Mouse (Mus musculus) embryo, embryonic 10.5 days (tissue): ENCODE results near the gene Asf1b.
"Not testable (repeated sequence)": the region's sequence is repeated elsewhere in the genome, so short reads cannot be mapped to it uniquely, and the experiment has no call there.

ENCODE experiments used
- DNase-seq: peaks from one replicate; pipeline ENCODE4 v3.0.0-alpha.2; 2015; ENCODE audit warnings: low spot score

The Asf1b gene

GRCm38 (mm10) chr8:83964015-83964765 lies 8.9 kb downstream of the Asf1b start:
- DNase-seq = no peak

DNA sequence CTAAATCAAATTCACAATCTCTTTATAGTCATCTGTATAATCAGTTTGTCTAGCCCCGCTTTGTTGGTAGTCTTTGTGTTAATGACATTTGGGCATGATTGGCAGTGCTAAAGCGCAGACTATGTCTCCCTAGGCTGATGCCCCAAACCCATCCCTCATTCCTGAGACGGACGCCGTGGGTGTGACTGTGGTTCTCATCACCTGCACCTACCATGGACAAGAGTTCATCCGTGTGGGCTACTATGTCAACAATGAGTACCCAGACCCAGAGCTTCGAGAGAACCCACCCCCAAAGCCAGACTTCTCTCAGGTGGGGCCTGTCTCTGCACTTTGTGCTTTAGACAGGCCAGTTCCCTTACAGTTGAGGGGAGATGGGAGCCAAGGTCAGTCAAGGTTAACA lies 12.4 kb downstream of the Asf1b start:
- no peak for DNase-seq

DNA sequence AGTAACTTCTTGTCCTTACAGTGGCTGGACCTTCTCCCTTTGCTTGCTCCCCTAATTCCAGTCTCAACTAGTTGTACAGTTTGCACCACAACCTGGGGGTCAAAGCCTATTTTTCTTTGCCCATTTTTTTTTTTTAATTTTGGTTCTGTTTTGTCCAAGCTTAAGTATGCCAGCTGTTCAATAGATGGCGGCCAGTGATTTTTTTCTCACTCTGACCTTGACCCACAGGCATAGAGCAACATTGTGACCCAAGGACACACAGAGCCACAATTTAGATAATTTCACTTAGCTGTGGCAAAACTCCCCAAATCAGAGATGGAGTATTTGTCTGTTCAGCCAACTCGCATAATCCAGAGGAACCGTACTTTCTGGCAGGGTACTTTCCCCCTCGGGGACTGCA lies 15.8 kb downstream of the Asf1b start:
- no peak for DNase-seq

DNA sequence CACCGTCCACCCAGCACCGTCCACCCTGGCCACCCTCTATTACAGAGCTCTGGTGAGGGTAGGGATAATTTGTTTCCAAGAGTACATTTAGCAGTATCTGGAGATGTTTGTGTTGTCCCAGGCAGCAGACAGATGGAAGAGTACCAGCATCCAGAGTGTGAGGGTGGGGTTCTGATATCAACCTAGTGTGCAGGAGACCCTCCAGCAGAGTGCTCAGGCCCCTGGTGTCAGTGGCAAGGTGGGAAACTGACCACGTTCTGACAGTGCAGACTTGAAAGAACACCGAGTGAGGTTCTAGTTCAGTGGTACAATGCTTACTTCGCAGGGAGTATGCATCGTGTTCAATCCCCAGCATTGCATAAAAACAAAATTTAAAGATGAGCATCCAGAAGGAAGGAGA lies 16.4 kb downstream of the Asf1b start:
- no peak for DNase-seq

GRCm38 (mm10) chr8:83972150-83973120 lies 17.1 kb downstream of the Asf1b start, which contains the start of gene Prkaca:
Gene Prkaca (plus strand): TSS chr8:83972993.
- DNase-seq = peak; percentile 99

- peak; percentile 18 for DNase-seq
Measured at GRCm38 (mm10) chr8:83973161-83974031, 18.1 kb downstream of the Asf1b start.

DNA sequence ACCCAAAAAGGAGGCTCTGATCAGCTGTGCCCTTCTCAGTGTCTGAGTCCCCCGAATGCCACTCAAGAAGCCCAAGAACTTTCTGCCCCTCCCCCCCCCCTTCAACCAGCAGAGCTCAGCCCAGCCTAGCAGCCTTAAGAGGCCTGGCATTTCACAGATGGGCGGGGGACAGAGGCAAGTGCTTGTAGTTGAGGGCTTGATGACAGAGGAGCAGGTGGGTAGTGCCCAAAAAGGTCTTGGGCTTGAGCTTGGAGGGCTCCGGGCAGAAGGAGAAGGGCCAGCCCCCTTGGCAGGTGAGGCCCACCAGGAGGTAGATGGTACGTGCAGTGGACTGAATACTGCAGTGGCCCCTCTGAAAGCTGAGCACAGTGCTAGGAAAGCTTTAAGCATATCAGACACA lies 19.2 kb downstream of the Asf1b start:
- DNase-seq = no peak

GRCm38 (mm10) chr8:83976101-83976630 lies 20.9 kb downstream of the Asf1b start:
- DNase-seq = no peak

- no peak for DNase-seq
Measured at GRCm38 (mm10) chr8:83976779-83977350, 21.6 kb downstream of the Asf1b start.

DNA sequence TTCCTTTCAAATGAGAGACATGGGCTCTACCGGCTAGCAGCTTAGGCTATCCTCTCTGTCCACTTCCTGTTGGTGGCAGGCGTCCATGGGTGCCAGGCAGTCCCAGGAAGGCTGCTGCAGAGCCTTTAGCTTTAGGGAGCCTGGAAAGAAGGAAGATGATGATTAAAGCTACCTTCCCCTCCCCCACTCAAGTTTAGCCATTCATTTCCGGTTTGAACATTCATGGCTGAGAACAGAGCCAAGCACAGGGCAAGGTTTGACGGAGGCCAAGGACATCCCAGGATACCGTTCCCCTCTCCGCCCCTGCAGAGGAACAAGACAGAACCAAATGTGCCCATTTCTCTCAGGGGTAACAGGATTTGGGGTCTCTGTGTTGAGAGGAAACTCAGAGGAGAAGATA lies 22.3 kb downstream of the Asf1b start:
- no peak for DNase-seq

DNA sequence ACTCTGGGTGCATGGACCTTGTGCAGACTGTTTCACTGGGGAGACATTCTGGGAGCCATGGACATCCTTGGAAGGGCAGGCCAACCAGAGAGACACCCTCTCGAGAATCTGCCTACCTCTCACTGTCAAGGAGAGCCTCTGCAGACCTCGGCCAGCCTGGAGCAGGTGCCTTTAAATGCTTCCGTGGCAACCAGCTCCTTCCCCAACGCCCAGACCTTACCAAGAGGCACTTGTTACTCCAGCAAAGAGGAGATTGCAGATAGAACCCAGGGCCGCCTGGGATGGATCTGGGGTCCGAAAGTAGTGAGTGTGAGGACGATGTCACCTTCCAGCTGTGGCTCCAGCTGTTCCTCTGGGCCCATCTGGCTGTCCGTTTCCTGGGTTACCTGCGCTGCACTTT lies 22.9 kb downstream of the Asf1b start:
- no peak for DNase-seq

DNA sequence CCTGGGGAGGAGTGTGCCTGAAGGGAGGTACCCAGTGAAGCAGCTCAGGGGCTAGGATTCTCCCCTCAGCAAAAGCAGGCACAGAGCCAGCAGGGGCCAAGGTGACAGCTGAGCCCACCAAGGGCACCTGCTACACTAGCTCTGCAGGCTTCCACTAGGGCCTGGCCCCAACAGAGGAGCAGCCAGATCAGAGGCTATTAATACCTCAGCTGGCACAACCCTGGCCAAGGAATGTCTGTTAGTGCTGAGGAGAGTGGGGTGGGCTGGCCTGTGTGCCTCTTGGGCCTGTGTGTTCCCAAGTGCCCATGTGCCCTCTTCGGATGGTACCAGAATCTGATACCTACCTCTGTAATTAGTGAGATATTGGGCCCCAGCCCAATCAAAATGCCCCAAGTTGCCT lies 24.9 kb downstream of the Asf1b start:
- no peak for DNase-seq

DNA sequence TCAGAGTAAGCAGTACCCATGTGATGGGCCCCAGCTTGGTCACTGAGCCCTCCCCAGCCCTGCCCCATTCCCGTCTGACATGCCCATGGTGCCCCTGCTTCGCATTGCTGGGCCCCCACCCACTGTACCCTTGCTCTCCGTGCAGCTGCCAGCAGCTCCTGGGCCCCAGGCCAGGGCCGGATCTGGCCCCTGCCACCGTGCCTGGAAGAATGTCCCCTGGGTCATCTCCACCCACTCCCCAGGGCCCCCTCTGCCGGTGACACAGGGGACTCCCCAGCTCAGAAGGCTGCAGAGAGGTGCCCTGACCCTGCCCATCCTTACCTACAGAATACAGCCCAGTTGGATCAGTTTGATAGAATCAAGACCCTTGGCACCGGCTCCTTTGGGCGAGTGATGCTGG lies 25.5 kb downstream of the Asf1b start:
- DNase-seq = no peak

DNA sequence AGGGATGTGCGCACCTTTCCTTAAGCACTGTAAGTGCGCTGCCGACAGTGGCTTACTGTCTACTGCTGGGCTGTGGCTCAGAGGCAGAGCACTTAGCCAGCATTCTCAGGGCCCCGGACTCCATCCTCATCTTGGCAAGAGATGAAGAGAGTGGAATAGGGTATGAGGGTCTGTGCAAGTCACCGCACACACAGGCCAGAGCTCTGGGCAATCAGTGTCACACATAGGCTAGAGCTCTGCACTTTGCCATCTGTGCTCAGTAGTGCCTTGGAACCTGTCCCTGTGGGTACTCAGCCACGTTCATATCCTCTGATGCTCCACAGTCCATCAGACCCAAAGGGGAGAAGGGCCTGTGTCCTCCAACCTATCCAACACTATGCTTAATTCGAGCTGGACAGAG lies 26.2 kb downstream of the Asf1b start:
- no peak for DNase-seq

DNA sequence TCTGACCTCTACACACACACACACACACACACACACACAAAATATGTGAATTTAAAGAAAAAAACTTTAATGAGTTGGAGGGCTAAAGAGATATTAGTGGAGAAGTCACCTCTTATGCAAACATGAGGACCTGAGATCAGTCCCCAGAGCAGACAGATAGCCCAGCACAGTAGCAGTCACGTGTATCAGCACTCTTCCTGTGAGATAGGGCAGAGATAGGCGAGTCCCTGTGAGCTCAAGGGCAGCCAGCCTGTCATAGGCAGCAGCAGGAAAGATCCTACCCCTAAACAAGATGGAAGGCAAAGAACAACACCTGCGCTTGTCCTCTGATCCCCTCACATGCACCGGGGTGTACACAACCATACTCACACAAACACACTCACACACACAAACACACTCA lies 27.1 kb downstream of the Asf1b start:
- no peak for DNase-seq

GRCm38 (mm10) chr8:83983222-83983621 lies 27.9 kb downstream of the Asf1b start:
- not testable (repeated sequence) for DNase-seq

DNA sequence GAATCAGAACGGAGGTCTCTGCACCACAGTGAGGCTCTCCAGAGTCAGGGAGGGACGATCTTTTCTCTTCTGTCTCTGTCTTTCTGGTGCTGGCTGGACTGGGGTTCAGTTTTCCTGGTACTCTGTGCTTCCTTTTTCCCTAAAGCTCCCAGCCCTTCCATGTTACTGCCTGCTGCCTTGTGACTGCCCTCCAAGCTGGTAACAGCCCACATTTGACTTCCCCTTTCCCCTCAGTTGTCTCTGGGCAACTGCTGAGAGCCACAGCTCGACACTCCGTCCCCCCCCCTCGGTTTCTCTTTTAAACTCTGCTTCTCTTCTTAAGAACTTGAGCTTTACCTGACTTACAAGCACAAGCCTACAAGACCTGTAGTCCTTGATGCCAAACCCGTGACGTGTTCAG lies 33.9 kb downstream of the Asf1b start:
- DNase-seq = no peak

GRCm38 (mm10) chr8:83990170-83990569 lies 34.9 kb downstream of the Asf1b start:
- no peak for DNase-seq

DNA sequence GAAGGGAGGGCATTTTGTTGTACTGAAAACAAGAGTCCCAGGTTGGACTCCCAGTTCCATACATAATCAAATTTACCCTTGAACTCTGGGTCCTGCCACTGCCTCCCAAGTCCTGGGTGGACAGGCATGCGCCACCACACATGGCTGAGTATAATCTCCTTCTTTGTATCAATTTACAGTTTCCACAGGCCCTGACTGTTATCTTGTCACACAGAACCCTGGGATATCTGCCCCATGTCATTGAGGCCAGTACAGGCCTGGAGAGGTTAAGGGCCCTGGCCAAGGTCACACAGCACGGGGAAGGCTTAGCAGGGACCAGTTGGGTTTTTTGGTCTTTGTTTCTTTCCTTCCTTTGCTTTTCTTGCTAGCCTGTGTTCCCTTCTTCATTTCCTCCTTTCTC lies 37.2 kb downstream of the Asf1b start:
- DNase-seq = no peak

DNA sequence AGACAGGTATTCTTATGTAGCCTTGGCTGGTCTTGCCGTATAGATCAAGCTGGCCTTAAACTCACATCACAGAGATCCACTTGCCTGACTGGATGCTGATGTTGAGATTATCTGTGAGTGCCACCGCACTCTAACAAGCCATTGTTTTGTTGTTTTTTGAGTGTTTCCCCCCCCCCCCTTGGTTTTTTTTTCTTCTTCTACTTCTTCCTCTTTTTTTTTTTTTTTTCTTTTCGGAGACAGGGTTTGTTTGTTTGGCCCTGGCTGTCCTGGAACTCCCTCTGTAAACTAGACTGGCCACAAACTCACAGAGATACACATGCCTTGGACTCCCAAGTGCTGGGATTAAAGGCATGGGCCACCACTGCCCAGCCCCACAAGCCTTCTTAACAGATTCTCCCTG lies 38.7 kb downstream of the Asf1b start:
- DNase-seq = no peak

DNA sequence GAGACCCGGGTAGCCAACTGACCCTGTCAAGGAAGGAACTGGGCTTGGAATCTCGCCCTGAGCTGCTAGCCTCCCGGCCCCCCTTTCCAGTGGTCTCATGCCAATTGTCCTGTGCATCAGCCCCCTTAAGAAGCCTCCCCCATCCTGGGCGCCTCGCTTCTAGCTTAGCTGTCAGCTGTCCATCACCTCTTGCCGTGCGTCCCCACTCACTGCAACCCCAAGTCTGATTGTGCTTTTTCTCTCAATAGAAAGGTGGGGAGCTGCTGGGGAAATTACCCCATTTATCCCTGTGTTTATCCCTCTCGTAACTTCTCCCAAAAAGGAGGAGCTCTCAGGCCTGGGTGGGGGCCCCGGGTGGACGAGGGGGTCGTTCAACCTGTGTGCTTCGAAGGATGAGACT lies 40.7 kb downstream of the Asf1b start:
- DNase-seq = no peak
